Mouse (Mus musculus) thymus, adult 2 months (tissue): ENCODE data around the gene Mettl7a3.
"Not testable (repeated sequence)": the region's sequence is repeated elsewhere in the genome, so short reads cannot be mapped to it uniquely, and the experiment has no call there.

Experiments used
- CTCF ChIP-seq: fragments of 200-500 bp; IDR thresholded peaks from 2 replicates; pipeline ENCODE4 v1.5.1; 2012; ENCODE audit warnings: mild to moderate bottlenecking, control low read depth, low read length, moderate library complexity, borderline replicate concordance; ENCODE audit not compliant: control insufficient read depth, poor library complexity, insufficient read depth; ENCODE audit errors: extremely low read depth
- POLR2A ChIP-seq: fragments of 200-500 bp; IDR thresholded peaks from 2 replicates; pipeline ENCODE4 v1.6.1; 2012; ENCODE audit warnings: mild to moderate bottlenecking, low read length, control low read depth, moderate library complexity; ENCODE audit not compliant: control insufficient read depth, poor library complexity, insufficient read depth; ENCODE audit errors: extremely low read depth

DNA sequence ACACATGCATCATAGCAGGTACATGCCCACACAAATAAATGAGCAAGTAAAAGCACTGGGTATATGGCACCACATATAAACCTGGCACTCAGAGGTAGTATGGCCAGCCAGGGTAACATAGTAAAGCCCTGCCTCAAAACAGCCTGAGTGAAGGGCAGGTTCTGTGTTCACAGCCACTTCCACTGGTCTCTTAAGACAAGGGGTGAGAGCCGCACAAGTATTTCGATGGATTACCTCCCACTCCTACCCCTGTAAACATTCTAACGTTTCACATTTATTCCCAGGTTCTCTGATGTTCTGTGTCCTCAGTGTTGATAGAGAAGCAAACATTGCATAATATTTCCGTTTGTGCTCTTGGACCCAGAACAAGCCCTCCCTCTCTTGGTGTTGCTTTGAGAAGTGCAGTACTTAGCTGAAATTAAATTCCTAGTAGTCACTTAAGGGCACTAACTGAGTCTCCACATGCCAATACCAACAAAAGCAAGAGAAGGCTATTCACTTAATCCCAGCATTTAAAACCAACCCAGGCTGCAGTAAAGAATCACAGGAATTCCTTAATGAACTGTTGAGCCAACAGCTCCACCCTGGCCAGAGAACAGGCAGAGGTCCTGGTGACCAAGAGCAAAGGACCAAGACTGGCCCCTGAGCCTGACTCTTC is 16.6 kb upstream of the Mettl7a3 start:
- not testable (repeated sequence) for TF ChIP-seq CTCF, POLR2A
